Mouse (Mus musculus): ENCODE measurements around the gene Rnf5. TPM values are rescaled to one million over a fixed set of nuclear protein-coding genes. Genes with fewer than 3 reads are reported as not detected.

Gene Rnf5
- polyA plus RNA-seq (2014; fragmentation: Illumina TruSeq; extraction: RNeasy Lipid Tissue Mini Kit (QIAGEN cat#74804); ENCODE audit: low read depth, low replicate concordance), result 45.1 TPM

DNA sequence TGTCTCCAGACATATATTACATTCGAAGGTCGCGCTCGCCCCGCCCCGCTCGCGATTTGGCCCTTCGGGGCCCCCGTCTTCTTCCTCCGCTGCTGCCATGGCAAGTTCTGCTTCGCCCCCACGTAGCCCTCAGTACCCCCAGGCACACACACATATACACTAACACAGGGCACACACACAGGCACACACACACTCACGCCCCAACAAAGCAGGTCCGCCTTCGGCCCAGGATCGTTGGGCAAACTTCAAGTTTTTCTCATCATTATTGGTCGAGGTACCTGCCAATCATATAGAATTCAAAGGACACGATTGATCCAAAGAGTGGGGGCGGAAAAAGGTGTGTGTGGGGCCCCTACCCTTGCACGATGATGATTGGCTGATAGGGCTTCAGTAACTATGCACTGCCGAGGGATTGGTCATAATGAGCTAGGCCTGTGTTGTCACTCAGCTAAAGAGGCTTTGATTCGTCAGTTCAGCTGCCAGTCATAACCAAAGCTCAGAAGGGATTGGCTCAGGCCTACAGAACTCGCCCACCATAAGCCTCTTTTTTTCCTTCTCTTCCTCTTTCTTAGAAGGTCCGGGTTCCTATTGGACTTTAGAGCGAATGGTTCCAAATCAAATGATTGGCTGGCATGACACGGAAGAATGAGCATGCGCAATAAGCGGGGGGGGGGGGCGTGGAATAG, at the start of gene Rnf5:
TSS of gene Rnf5 (minus strand) at position 316 of the 686 bp plus-strand sequence.

GRCm38 (mm10) chr17:34646906-34647787, 43.7 kb upstream of the Rnf5 start, which contains the start of gene Atf6b:
TSS of gene Atf6b (plus strand) at chr17:34647146.

GRCm38 (mm10) chr17:34644608-34645007, 41.1 kb upstream of the Rnf5 start, which contains the start of gene Fkbpl:
TSS of gene Fkbpl (plus strand) at chr17:34644764.

DNA sequence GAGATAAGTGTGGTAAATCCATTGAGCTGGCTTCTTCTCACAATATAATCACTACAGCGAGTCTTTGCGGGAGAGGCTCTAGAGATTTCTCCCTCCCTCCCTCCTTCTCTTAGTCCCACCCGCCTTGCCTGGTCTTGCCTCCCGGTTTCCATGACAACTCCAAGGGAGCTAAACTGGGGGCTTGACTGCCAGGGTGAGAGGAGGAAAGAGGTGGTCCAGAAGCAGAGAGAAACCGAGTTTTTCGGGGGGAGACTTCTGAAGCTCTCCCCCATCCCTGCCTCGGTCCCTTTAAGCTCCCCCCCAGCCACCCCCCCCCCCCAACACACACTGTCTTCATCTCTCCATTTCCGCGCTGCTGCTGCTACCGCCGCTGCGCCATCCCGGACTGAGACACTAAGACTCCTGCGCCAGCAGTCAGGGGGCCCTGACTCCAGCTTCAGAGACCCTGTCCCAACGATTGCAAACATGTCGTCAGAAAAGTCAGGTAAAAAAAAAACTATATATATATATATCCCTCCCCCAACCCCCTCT, 25.8 kb upstream of the Rnf5 start, which contains the start of gene Prrt1:
TSS of gene Prrt1 (plus strand) at position 313 of the 531 bp plus-strand sequence.

DNA sequence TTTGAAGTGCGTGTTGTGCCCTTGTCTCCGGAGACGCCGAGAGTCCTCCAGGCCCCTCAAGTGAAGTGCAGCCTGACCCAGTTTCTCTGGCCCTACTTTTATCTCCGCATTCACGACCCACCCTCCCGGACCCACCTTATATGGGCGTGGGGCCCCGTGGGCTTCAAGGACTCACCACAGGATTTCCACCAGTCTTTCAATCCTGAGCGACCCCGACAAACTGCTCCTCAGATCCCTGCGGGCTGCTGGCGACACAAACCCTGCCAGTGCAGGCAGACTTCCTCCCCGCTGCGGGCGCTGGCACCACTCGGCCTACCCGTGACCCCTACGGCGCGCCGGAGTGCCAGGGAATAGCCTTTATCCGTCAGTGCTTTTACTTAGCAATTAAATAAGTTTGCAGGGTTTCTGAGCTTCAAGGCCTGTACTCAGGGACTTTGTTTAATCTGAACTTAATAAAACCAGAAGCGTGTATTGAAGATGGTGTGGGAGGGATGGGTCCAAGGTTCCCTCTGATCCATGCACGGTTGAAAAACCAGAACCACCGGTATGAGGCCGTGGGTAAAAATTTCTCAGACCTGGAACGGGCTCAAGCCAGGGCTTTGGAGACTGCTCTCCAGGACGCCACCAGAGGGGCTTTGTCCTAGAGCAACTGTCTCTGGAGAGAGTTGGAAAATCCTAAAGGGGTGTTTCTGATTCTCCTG, 24.6 kb upstream of the Rnf5 start, which contains the start of gene Ppt2:
TSS of gene Ppt2 (minus strand) at position 568 of the 701 bp plus-strand sequence.

DNA sequence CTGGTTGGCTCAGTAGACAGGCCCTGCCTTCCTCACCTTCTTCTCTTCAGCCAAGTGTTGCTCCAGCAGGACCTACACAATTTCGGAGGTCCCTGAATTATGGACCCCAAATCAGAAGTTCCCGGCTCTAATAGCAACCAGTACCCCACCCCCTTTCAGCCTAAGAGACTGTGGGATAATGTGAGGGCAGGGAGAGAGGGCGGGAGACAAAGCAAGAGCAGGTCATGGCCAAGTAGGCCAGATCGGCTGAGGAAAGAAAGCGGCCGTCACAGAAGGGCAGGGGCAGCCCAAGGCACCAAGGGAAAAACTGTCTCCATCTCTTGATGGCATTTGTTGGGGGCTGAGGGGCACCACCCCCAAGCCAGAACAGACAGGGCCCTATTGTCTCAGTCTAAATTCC, 12.4 kb upstream of the Rnf5 start, which contains the start of gene Egfl8:
TSS of gene Egfl8 (minus strand) at position 101 of the 400 bp plus-strand sequence.

DNA sequence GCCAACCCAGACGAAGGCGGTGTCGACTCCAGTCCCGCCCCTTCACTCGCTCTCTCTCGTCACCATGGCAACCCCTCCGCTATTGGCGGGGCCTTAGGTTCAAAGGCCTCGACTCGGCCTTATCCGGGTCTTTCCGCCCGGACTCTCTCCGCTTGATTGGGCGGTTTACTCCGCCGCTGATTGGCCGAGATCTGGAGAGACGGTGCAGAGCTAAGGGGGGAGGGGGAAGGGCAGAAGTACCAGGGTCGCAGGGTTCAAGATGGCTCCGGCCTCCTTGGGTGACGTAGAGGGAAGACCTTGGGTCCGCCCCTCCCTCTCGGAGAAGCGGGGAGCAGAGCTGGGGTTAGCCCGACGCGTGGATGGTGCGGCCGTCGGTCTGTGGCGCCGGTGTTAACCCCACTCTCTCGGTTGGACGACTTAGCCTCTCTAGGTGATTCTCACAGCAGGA, 595 bp upstream of the Rnf5 start, which contains the start of gene Agpat1:
TSS of gene Agpat1 (plus strand) at position 202 of the 448 bp plus-strand sequence.

GRCm38 (mm10) chr17:34597566-34598095, 5.9 kb downstream of the Rnf5 start, which contains the start of gene Ager:
TSS of gene Ager (plus strand) at chr17:34597862.

DNA sequence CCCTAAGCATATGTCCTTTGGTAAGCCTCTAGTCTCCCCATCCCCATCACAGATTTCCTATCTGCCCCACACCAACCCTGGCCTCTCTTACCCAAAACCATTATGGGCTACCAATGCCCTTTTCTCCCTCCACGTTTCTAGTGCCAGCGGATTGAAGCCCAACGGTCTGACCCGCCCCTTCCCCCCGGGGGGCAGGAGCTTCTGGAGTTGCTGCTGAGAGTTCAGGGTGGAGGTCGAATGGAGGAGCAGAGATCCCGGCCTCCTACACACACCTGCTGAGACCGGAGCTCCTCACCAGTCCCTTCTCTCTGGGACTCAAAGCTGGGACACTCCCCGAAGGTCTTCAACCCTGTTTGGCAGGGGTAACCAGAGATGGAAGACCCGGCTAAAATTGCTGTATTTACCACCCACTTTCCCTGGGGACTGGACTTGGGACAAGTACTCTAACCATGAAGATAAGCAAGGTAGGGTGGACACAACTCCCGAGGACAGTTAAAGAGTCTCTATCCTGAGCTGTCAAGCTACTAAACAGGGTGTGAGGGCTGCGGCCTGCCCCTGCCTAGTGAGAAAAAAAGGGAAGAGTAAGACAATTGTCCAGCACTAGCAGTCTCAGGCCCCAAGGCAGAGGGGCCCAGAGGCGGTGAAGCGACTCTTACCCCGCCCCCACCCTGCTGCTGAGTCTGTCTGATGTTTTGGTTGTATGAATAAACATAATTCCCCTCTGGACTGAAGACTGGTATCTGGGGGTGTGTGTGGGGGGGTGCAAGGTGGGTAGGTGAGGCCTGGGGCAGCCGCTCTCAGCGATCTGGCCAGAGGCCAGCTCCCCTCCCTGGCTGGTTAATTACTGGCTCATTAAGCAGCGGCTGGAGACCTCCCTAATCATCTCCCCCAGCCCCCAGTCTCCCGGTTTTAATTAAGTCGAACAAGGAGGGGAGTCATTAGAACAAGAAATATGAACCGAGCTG, 12.2 kb downstream of the Rnf5 start, which contains the start of gene Pbx2:
TSS of gene Pbx2 (plus strand) at position 238 of the 965 bp plus-strand sequence.

GRCm38 (mm10) chr17:34589681-34590101, 13.8 kb downstream of the Rnf5 start, which contains the start of gene Gpsm3:
TSS of gene Gpsm3 (plus strand) at chr17:34589806.

GRCm38 (mm10) chr17:34564003-34564421, 39.5 kb downstream of the Rnf5 start, which contains the start of gene Notch4:
TSS of gene Notch4 (plus strand) at chr17:34564268.

Other genes with a start within 250 kb of the Rnf5 start
- gene Btnl2, start 248.9 kb downstream of the Rnf5 start, polyA plus RNA-seq (2014; fragmentation: Illumina TruSeq; extraction: RNeasy Lipid Tissue Mini Kit (QIAGEN cat#74804); ENCODE audit: low read depth, low replicate concordance), result not detected
- gene Btnl1, start 226.6 kb downstream of the Rnf5 start, polyA plus RNA-seq (2014; fragmentation: Illumina TruSeq; extraction: RNeasy Lipid Tissue Mini Kit (QIAGEN cat#74804); ENCODE audit: low read depth, low replicate concordance), result not detected
- gene BC051142, start 204.9 kb downstream of the Rnf5 start, polyA plus RNA-seq (2014; fragmentation: Illumina TruSeq; extraction: RNeasy Lipid Tissue Mini Kit (QIAGEN cat#74804); ENCODE audit: low read depth, low replicate concordance), result not detected
- gene Btnl4, start 126.4 kb downstream of the Rnf5 start, polyA plus RNA-seq (2014; fragmentation: Illumina TruSeq; extraction: RNeasy Lipid Tissue Mini Kit (QIAGEN cat#74804); ENCODE audit: low read depth, low replicate concordance), result not detected
- gene Btnl6, start 86.3 kb downstream of the Rnf5 start, polyA plus RNA-seq (2014; fragmentation: Illumina TruSeq; extraction: RNeasy Lipid Tissue Mini Kit (QIAGEN cat#74804); ENCODE audit: low read depth, low replicate concordance), result not detected
- 0.16 TPM for gene Notch4, start 39.4 kb downstream of the Rnf5 start, polyA plus RNA-seq (2014; fragmentation: Illumina TruSeq; extraction: RNeasy Lipid Tissue Mini Kit (QIAGEN cat#74804); ENCODE audit: low read depth, low replicate concordance)
- 0.61 TPM for gene Gpsm3, start 13.9 kb downstream of the Rnf5 start, polyA plus RNA-seq (2014; fragmentation: Illumina TruSeq; extraction: RNeasy Lipid Tissue Mini Kit (QIAGEN cat#74804); ENCODE audit: low read depth, low replicate concordance)
- 5.3 TPM for gene Pbx2, start 12.4 kb downstream of the Rnf5 start, polyA plus RNA-seq (2014; fragmentation: Illumina TruSeq; extraction: RNeasy Lipid Tissue Mini Kit (QIAGEN cat#74804); ENCODE audit: low read depth, low replicate concordance)
- not detected for gene Ager, start 5.8 kb downstream of the Rnf5 start, polyA plus RNA-seq (2014; fragmentation: Illumina TruSeq; extraction: RNeasy Lipid Tissue Mini Kit (QIAGEN cat#74804); ENCODE audit: low read depth, low replicate concordance)
- 0.72 TPM for gene Agpat1, start 572 bp upstream of the Rnf5 start, polyA plus RNA-seq (2014; fragmentation: Illumina TruSeq; extraction: RNeasy Lipid Tissue Mini Kit (QIAGEN cat#74804); ENCODE audit: low read depth, low replicate concordance)
- gene Egfl8, start 12.3 kb upstream of the Rnf5 start, polyA plus RNA-seq (2014; fragmentation: Illumina TruSeq; extraction: RNeasy Lipid Tissue Mini Kit (QIAGEN cat#74804); ENCODE audit: low read depth, low replicate concordance), result not detected
- 7.0 TPM for gene Ppt2, start 24.8 kb upstream of the Rnf5 start, polyA plus RNA-seq (2014; fragmentation: Illumina TruSeq; extraction: RNeasy Lipid Tissue Mini Kit (QIAGEN cat#74804); ENCODE audit: low read depth, low replicate concordance)
- gene Prrt1, start 25.8 kb upstream of the Rnf5 start, polyA plus RNA-seq (2014; fragmentation: Illumina TruSeq; extraction: RNeasy Lipid Tissue Mini Kit (QIAGEN cat#74804); ENCODE audit: low read depth, low replicate concordance), result not detected
- gene Fkbpl, start 41.1 kb upstream of the Rnf5 start, polyA plus RNA-seq (2014; fragmentation: Illumina TruSeq; extraction: RNeasy Lipid Tissue Mini Kit (QIAGEN cat#74804); ENCODE audit: low read depth, low replicate concordance), result 1.9 TPM
- 1.9 TPM for gene Atf6b, start 43.5 kb upstream of the Rnf5 start, polyA plus RNA-seq (2014; fragmentation: Illumina TruSeq; extraction: RNeasy Lipid Tissue Mini Kit (QIAGEN cat#74804); ENCODE audit: low read depth, low replicate concordance)
- gene Tnxb, start 66.8 kb upstream of the Rnf5 start, polyA plus RNA-seq (2014; fragmentation: Illumina TruSeq; extraction: RNeasy Lipid Tissue Mini Kit (QIAGEN cat#74804); ENCODE audit: low read depth, low replicate concordance), result 0.03 TPM
- 80.2 TPM for gene C4b, start 140.2 kb upstream of the Rnf5 start, polyA plus RNA-seq (2014; fragmentation: Illumina TruSeq; extraction: RNeasy Lipid Tissue Mini Kit (QIAGEN cat#74804); ENCODE audit: low read depth, low replicate concordance)
- not detected for gene Cyp21a1, start 200.9 kb upstream of the Rnf5 start, polyA plus RNA-seq (2014; fragmentation: Illumina TruSeq; extraction: RNeasy Lipid Tissue Mini Kit (QIAGEN cat#74804); ENCODE audit: low read depth, low replicate concordance)
- 3.5 TPM for gene Stk19, start 233.3 kb upstream of the Rnf5 start, polyA plus RNA-seq (2014; fragmentation: Illumina TruSeq; extraction: RNeasy Lipid Tissue Mini Kit (QIAGEN cat#74804); ENCODE audit: low read depth, low replicate concordance)
- 3.6 TPM for gene Dxo, start 233.3 kb upstream of the Rnf5 start, polyA plus RNA-seq (2014; fragmentation: Illumina TruSeq; extraction: RNeasy Lipid Tissue Mini Kit (QIAGEN cat#74804); ENCODE audit: low read depth, low replicate concordance)
- 3.2 TPM for gene Skiv2l, start 246.5 kb upstream of the Rnf5 start, polyA plus RNA-seq (2014; fragmentation: Illumina TruSeq; extraction: RNeasy Lipid Tissue Mini Kit (QIAGEN cat#74804); ENCODE audit: low read depth, low replicate concordance)
- gene Nelfe, start 246.7 kb upstream of the Rnf5 start, polyA plus RNA-seq (2014; fragmentation: Illumina TruSeq; extraction: RNeasy Lipid Tissue Mini Kit (QIAGEN cat#74804); ENCODE audit: low read depth, low replicate concordance), result 1.5 TPM

Data from liver, adult 10 weeks (tissue).